Mouse (Mus musculus) MEL (cell line): Measurements from ENCODE around the gene Rcl1. TPM values are rescaled to one million over a fixed set of nuclear protein-coding genes. Genes with fewer than 3 reads are reported as not detected.

Experiments
- DNase-seq: peaks from one replicate; pipeline ENCODE4 v3.0.0; 2011; ENCODE audit warnings: low read depth, low spot score
- H3K27ac ChIP-seq: 2 replicates; pipeline ENCODE4 v1.5.1; 2012; ENCODE audit warnings: low read depth, mild to moderate bottlenecking, control low read depth, low read length, moderate library complexity; ENCODE audit not compliant: control insufficient read depth
- H3K27me3 ChIP-seq, 2 experiments: fragments of 150-350 bp in 1 of 2; sonication (generic) in 1 of 2; 2 replicates each; pipeline ENCODE4 v1.6.1; 2012; ENCODE audit warnings: low read length in 2 of 2, mild to moderate bottlenecking in 2 of 2, improper control_type of control experiment in 1 of 2, moderate library complexity in 1 of 2; ENCODE audit not compliant: insufficient read depth in 2 of 2, control insufficient read depth in 1 of 2
- H3K36me3 ChIP-seq, 2 experiments: 2 replicates each; pipeline ENCODE4 v1.6.1; 2012 to 2014; ENCODE audit warnings: low read length in 2 of 2, improper control_type of control experiment in 1 of 2, inconsistent platforms in 1 of 2, mild to moderate bottlenecking in 1 of 2; ENCODE audit not compliant: insufficient read depth in 2 of 2, control insufficient read depth in 1 of 2
- H3K4me1 ChIP-seq, 2 experiments: fragments of 150-350 bp in 1 of 2; sonication (generic) in 1 of 2; 2 replicates each; pipeline ENCODE4 v1.6.1; 2012; ENCODE audit warnings: low read length in 2 of 2, improper control_type of control experiment in 1 of 2, mild to moderate bottlenecking in 1 of 2; ENCODE audit not compliant: insufficient read depth in 2 of 2, control insufficient read depth in 1 of 2
- H3K4me3 ChIP-seq, 2 experiments: fragments of 150-350 bp in 1 of 2; sonication (generic) in 1 of 2; 2 replicates each; pipeline ENCODE4 v1.5.1; 2012; ENCODE audit warnings: low read depth in 2 of 2, low read length in 2 of 2, mild to moderate bottlenecking in 2 of 2, moderate library complexity in 2 of 2, control low read depth in 1 of 2, improper control_type of control experiment in 1 of 2; ENCODE audit not compliant: control insufficient read depth in 1 of 2, insufficient read depth in 1 of 2
- H3K79me2 ChIP-seq: 2 replicates; pipeline ENCODE4 v1.6.1; 2012; ENCODE audit warnings: mild to moderate bottlenecking, low read length, moderate library complexity; ENCODE audit not compliant: control insufficient read depth, poor library complexity, insufficient read depth
- H3K9ac ChIP-seq: 2 replicates; pipeline ENCODE4 v1.6.1; 2012; ENCODE audit warnings: low read depth, mild to moderate bottlenecking, control low read depth, low read length, moderate library complexity; ENCODE audit not compliant: control insufficient read depth, poor library complexity, severe bottlenecking
- H3K9me3 ChIP-seq: fragments of 150-350 bp; sonication (generic); replicated peaks from 2 replicates; pipeline ENCODE4 v1.6.1; 2012; ENCODE audit warnings: mild to moderate bottlenecking, low read length, improper control_type of control experiment, moderate library complexity; ENCODE audit not compliant: insufficient read depth
- BHLHE40 ChIP-seq: IDR thresholded peaks from 2 replicates; pipeline ENCODE4 v1.6.1; 2012; ENCODE audit warnings: low read depth, mild to moderate bottlenecking, inconsistent platforms, low read length, improper control_type of control experiment, borderline replicate concordance
- CHD1 ChIP-seq: IDR thresholded peaks from 2 replicates; pipeline ENCODE4 v1.6.1; 2012; ENCODE audit warnings: low read depth, mild to moderate bottlenecking, inconsistent platforms, low read length, improper control_type of control experiment
- E2F4 ChIP-seq: IDR thresholded peaks from 2 replicates; pipeline ENCODE4 v1.6.1; 2011; ENCODE audit warnings: low read depth, low read length, improper control_type of control experiment, borderline replicate concordance
- ELF1 ChIP-seq: IDR thresholded peaks from 2 replicates; pipeline ENCODE4 v1.6.1; 2014; ENCODE audit warnings: low read depth, mild to moderate bottlenecking, inconsistent platforms, low read length, improper control_type of control experiment, moderate library complexity
- EP300 ChIP-seq, 2 experiments: IDR thresholded peaks; 2 replicates each; pipeline ENCODE4 v1.6.1; 2011; ENCODE audit warnings: improper control_type of control experiment in 2 of 2, low read length in 2 of 2, low read depth in 1 of 2, mild to moderate bottlenecking in 1 of 2
- GABPA ChIP-seq: IDR thresholded peaks from 2 replicates; pipeline ENCODE4 v1.6.1; 2012; ENCODE audit warnings: low read depth, mild to moderate bottlenecking, inconsistent platforms, low read length, improper control_type of control experiment, moderate library complexity
- GATA1 ChIP-seq: IDR thresholded peaks from 2 replicates; pipeline ENCODE4 v1.6.1; 2011; ENCODE audit warnings: low read depth, low read length, improper control_type of control experiment
- HCFC1 ChIP-seq: IDR thresholded peaks from 2 replicates; pipeline ENCODE4 v1.6.1; 2012; ENCODE audit warnings: low read depth, mild to moderate bottlenecking, inconsistent platforms, low read length, improper control_type of control experiment, moderate library complexity
- MAX ChIP-seq: IDR thresholded peaks from 2 replicates; pipeline ENCODE4 v1.6.1; 2011; ENCODE audit warnings: low read length, improper control_type of control experiment
- MXI1 ChIP-seq: IDR thresholded peaks from 2 replicates; pipeline ENCODE4 v1.6.1; 2011; ENCODE audit warnings: mild to moderate bottlenecking, low read depth, low read length, improper control_type of control experiment
- NELFE ChIP-seq: IDR thresholded peaks from 2 replicates; pipeline ENCODE4 v1.6.1; 2011; ENCODE audit warnings: low read depth, low read length, improper control_type of control experiment
- POLR2AphosphoS2 ChIP-seq: IDR thresholded peaks from 2 replicates; pipeline ENCODE4 v1.6.1; 2011; ENCODE audit warnings: low read length, improper control_type of control experiment
- POLR2AphosphoS5 ChIP-seq: IDR thresholded peaks from 2 replicates; pipeline ENCODE4 v1.6.1; 2012; ENCODE audit warnings: low read depth, borderline replicate concordance, mild to moderate bottlenecking, inconsistent platforms, low read length, moderate library complexity, mixed read lengths
- RAD21 ChIP-seq: IDR thresholded peaks from 2 replicates; pipeline ENCODE4 v1.6.1; 2011; ENCODE audit warnings: mild to moderate bottlenecking, low read depth, low read length, improper control_type of control experiment
- RCOR1 ChIP-seq: IDR thresholded peaks from 2 replicates; pipeline ENCODE4 v1.6.1; 2012; ENCODE audit warnings: low read depth, mild to moderate bottlenecking, inconsistent platforms, low read length, improper control_type of control experiment
- TBP ChIP-seq: IDR thresholded peaks from 2 replicates; pipeline ENCODE4 v1.8.0; 2011; ENCODE audit warnings: low read depth, low read length, improper control_type of control experiment
- UBTF ChIP-seq: IDR thresholded peaks from 2 replicates; pipeline ENCODE4 v1.6.1; 2012; ENCODE audit warnings: low read depth, mild to moderate bottlenecking, inconsistent platforms, low read length, improper control_type of control experiment, moderate library complexity, borderline replicate concordance; ENCODE audit not compliant: insufficient read depth
- USF2 ChIP-seq, 2 experiments: IDR thresholded peaks; 2 replicates each; pipeline ENCODE4 v1.6.1; 2011 to 2012; ENCODE audit warnings: improper control_type of control experiment in 2 of 2, low read length in 2 of 2, borderline replicate concordance in 1 of 2, inconsistent platforms in 1 of 2, low read depth in 1 of 2, mild to moderate bottlenecking in 1 of 2; ENCODE audit not compliant: insufficient read depth in 1 of 2
- ZMIZ1 ChIP-seq: IDR thresholded peaks from 2 replicates; pipeline ENCODE4 v1.6.1; 2012; ENCODE audit warnings: low read depth, mild to moderate bottlenecking, inconsistent platforms, low read length, improper control_type of control experiment, moderate library complexity
- polyA plus RNA-seq, 2 experiments: library from polyadenylated mRNA; stranded (reverse) in 1 of 2; unstranded in 1 of 2; fragments of >175 nt in 1 of 2; fragments of >200 nt in 1 of 2; gene quantifications; 2 replicates each; pipeline versions ENCODE4 v1.2.1 to v1.2.4; 2012; ENCODE audit warnings: low replicate concordance in 2 of 2, low read depth in 1 of 2; ENCODE audit not compliant: insufficient read length in 2 of 2, insufficient read depth in 1 of 2, missing spikeins in 1 of 2
- total RNA-seq: library from RNA; depleted of rRNA; stranded (reverse); fragments of 300-350 nt; gene quantifications from 2 replicates; pipeline ENCODE4 v1.2.3, GENCODE M21; 2012

Rcl1 gene
- total and polyA plus RNA-seq, 3 experiments, result 86.4 to 122 TPM; not detected in 1

DNA sequence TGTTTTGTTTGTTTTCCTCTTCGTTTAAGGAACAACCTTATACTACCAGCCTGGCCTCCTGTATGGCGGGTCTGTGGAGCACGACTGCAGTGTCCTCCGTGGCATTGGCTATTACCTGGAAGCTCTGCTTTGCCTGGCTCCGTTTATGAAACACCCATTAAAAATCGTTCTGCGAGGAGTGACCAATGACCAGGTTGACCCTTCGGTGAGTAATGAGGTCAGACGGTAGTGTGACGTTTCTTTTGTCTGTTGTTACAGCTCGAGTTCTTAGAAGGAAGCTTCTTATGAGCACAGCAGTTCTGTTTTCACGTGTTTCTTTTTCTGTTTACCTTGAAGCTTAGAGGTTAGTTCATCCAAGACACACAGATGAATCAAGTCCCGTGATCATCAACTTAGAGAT, 17.0 kb downstream of the Rcl1 start:
- Histone ChIP-seq H3K27ac (no peak overlapping the region), H3K27me3 (no peaks in the 10 kb centered on the region), H3K36me3 (peaks cover 0 to 12% of the 10 kb centered on the region in 2 experiments; a peak in 2 of 4 replicates), H3K79me2 (peaks cover 6% of the 10 kb centered on the region; the same call in 1 of the 2 replicates), H3K4me3 (no peak overlapping the region), H3K9ac (no peak overlapping the region)
- no peak for DNase-seq
- TF ChIP-seq UBTF (no peak), USF2 (IDR thresholded peaks at IDR 0.05; ENCODE audit: borderline replicate concordance in 1 of 2, insufficient read depth in 1 of 2, low read depth in 1 of 2, low read length in 2 of 2) (no peak), TBP (no peak), BHLHE40 (no peak), E2F4 (no peak), GATA1 (no peak), RCOR1 (no peak), MAX (no peak), CHD1 (no peak), ZMIZ1 (no peak), MXI1 (no peak), POLR2AphosphoS2 (no peak), POLR2AphosphoS5 (no peak), NELFE (no peak), GABPA (no peak)
- TF ChIP-seq, all 39 proteins: peak for 0
- no peaks in the 10 kb centered on the region for H3K9me3 ChIP-seq
- no peaks in the 10 kb centered on the region for H3K4me1 ChIP-seq

DNA sequence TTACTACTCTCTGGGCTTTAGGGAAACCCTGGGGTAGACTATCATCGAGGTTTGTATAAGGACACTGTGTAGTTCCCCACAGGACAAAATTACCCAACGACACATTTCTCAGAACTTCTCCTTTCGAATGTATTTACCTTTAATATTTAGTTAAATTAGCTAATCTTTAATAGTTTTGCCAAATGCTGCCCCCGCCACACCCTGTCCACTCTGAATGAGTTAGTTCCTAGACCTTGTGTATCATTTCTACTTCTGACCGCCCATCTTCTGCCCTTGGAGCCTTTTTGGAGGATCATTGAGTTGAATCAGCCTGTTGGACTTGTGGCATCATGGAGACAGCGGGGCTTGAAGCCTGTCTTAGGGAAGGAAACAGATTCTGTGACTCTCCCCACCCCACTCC, 19.1 kb downstream of the Rcl1 start:
- peaks cover 0 to 12% of the 10 kb centered on the region in 2 experiments; a peak in 2 of 4 replicates for H3K36me3 ChIP-seq
- TF ChIP-seq EP300 (IDR thresholded peaks at IDR 0.05; ENCODE audit: low read depth in 1 of 2, low read length in 2 of 2), result no peak
- TF ChIP-seq RAD21, result no peak
- no peak for TF ChIP-seq ELF1
- no peak for TF ChIP-seq HCFC1
- TF ChIP-seq CHD1, result no peak
- TF ChIP-seq MXI1, result no peak

More for the DNA sequence above, 19.1 kb downstream of the Rcl1 start:
- H3K79me2 ChIP-seq, result no peaks in the 10 kb centered on the region
- H3K27ac ChIP-seq, result no peak overlapping the region
- no peaks in the 10 kb centered on the region for H3K4me1 ChIP-seq
- H3K4me3 ChIP-seq, result no peak overlapping the region
- H3K9ac ChIP-seq, result no peak overlapping the region
- H3K27me3 ChIP-seq, result no peaks in the 10 kb centered on the region
- no peaks in the 10 kb centered on the region for H3K9me3 ChIP-seq
- DNase-seq, result no peak
